ENCODE assay signal across 21 mouse cellular contexts in the genomic region with DNA sequence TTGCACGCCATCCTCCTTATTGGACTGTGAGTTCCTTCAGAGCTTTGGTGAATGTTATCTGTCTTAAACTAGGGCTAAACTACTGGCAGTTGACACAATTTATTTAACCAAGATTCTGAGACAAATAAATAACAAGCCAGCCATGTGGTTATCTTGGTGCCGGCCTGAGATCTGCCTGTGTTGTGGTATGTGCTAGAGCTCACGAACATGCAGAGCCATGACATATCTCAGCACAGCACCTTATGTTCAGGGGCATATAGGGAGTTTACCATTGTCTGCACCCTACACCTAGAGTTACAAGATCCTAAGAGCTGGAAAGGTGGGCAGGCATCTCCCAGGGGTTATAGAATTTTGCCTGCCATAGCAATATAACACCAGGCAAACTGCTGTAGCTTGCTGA. TPM values are rescaled to one million over a fixed set of nuclear protein-coding genes. Genes with fewer than 3 reads are reported as not detected.
DNase-seq lines count a peak whose midpoint lies in the region; ATAC-seq and TF ChIP-seq lines count a peak whose summit lies in the region.
"Had no signal": no experiment of that assay in that cellular context is flagged by ENCODE, and none has a peak within 500 bp of the region (broad histone marks: within the 10 kb centered on the region; RNA-seq: fewer than 3 reads in every experiment).

No protein-coding gene starts in this region.

- TF ChIP-seq EP300 in liver, postnatal 0 days (IDR thresholded peaks at IDR 0.05; ENCODE audit: low read depth): peak; percentile 46; the same call in 1 of the 2 replicates

- ATAC-seq in liver, embryonic 11.5 days (replicated peaks; ENCODE audit: low FRiP score): peak; percentile 66
- peak; percentile 58; the same call in 1 of the 2 replicates for ATAC-seq in liver, embryonic 12.5 days
- ATAC-seq in liver, postnatal 0 days: peak; percentile 38
- ATAC-seq in midbrain, embryonic 13.5 days: no peak
- ATAC-seq in hindbrain, embryonic 16.5 days: no peak
- ATAC-seq: CD4-positive, CD25-positive, alpha-beta regulatory T cell, adult 4 months; forebrain, embryonic 13.5 days; forebrain, postnatal 0 days had no signal

- no peak for DNase-seq in liver, embryonic 11.5 days (ENCODE audit: low spot score)
- DNase-seq in liver: no peak
- DNase-seq in liver, postnatal 0 days: no peak
- no peak for DNase-seq in kidney, postnatal 4 days
- DNase-seq: adrenal gland, adult 8-10 months; B cell, adult 2 months; cerebellum, adult 11-12 months; cerebellum, adult 9-10 months; cerebellum, postnatal 36 days; forebrain, postnatal 0 days; gastrocnemius, postnatal 14 days had no signal

- H3K4me2 ChIP-seq in liver, embryonic 11.5 days: no peak overlapping the region
- H3K4me2 ChIP-seq in liver, embryonic 12.5 days: no peak overlapping the region
- no peak overlapping the region for H3K4me2 ChIP-seq in liver, postnatal 0 days (ENCODE audit: low read depth, low read length)
- no peak overlapping the region for H3K4me2 ChIP-seq in midbrain, embryonic 13.5 days (replicated peaks)
- no peak overlapping the region for H3K4me2 ChIP-seq in hindbrain, embryonic 16.5 days (ENCODE audit: low read length)
- H3K4me2 ChIP-seq: forebrain, embryonic 13.5 days; heart, embryonic 12.5 days; hindbrain, embryonic 14.5 days had no signal

- TF ChIP-seq CTCF in liver, postnatal 0 days (IDR thresholded peaks at IDR 0.05; ENCODE audit: low read depth): no peak

- H3K9ac ChIP-seq in liver, embryonic 11.5 days (ENCODE audit: low read depth, low read length): no peak overlapping the region
- H3K9ac ChIP-seq in liver, embryonic 12.5 days: no peak overlapping the region; the same call in 1 of the 2 replicates
- no peak overlapping the region for H3K9ac ChIP-seq in liver, postnatal 0 days (replicated peaks)
- H3K9ac ChIP-seq in midbrain, embryonic 13.5 days (replicated peaks): no peak overlapping the region
- H3K9ac ChIP-seq in hindbrain, embryonic 16.5 days (ENCODE audit: low read depth, low read length): no peak overlapping the region
- H3K9ac ChIP-seq: forebrain, embryonic 13.5 days; forebrain, postnatal 0 days; heart, embryonic 12.5 days; hindbrain, embryonic 14.5 days had no signal

- no peak overlapping the region for H3K27ac ChIP-seq in liver, embryonic 11.5 days (ENCODE audit: low read depth, low read length)
- H3K27ac ChIP-seq in liver, embryonic 12.5 days: no peak overlapping the region
- H3K27ac ChIP-seq in liver, postnatal 0 days (ENCODE audit: low read depth): no peak overlapping the region
- H3K27ac ChIP-seq in midbrain, embryonic 13.5 days: no peak overlapping the region
- no peak overlapping the region for H3K27ac ChIP-seq in hindbrain, embryonic 16.5 days (ENCODE audit: low read depth, low read length)
- H3K27ac ChIP-seq: embryonic facial prominence, embryonic 10.5 days; forebrain, embryonic 13.5 days; hindbrain, embryonic 10.5 days; hindbrain, embryonic 14.5 days had no signal

- H3K4me3 ChIP-seq in liver, embryonic 11.5 days (ENCODE audit: low read depth, low read length): no peak overlapping the region
- H3K4me3 ChIP-seq in liver, embryonic 12.5 days: no peak overlapping the region
- no peak overlapping the region for H3K4me3 ChIP-seq in liver, postnatal 0 days (ENCODE audit: low read depth, low read length)
- H3K4me3 ChIP-seq in midbrain, embryonic 13.5 days (replicated peaks): no peak overlapping the region
- H3K4me3 ChIP-seq in hindbrain, embryonic 16.5 days (ENCODE audit: low read length): no peak overlapping the region
- H3K4me3 ChIP-seq: embryonic facial prominence, embryonic 10.5 days; forebrain, embryonic 13.5 days; heart, embryonic 12.5 days; hindbrain, embryonic 10.5 days had no signal

- 59% methylated on average over 3 of the region's 3 CpGs for WGBS in liver, embryonic 11.5 days
- WGBS in liver, embryonic 12.5 days (ENCODE audit: insufficient replicate concordance): 34% methylated on average over 3 of the region's 3 CpGs
- 58% methylated on average over 3 of the region's 3 CpGs for WGBS in liver, postnatal 0 days (ENCODE audit: insufficient replicate concordance)
- 94% methylated on average over 3 of the region's 3 CpGs for WGBS in midbrain, embryonic 13.5 days
- WGBS in hindbrain, embryonic 16.5 days: 88% methylated on average over 3 of the region's 3 CpGs

- H3K27me3 ChIP-seq in liver, embryonic 11.5 days (replicated peaks; ENCODE audit: control insufficient read depth, insufficient read depth, low read length): no peaks in the 10 kb centered on the region
- no peaks in the 10 kb centered on the region for H3K27me3 ChIP-seq in liver, embryonic 12.5 days (replicated peaks)
- no peaks in the 10 kb centered on the region for H3K27me3 ChIP-seq in liver, postnatal 0 days (ENCODE audit: insufficient read depth, low read length)
- H3K27me3 ChIP-seq in midbrain, embryonic 13.5 days: no peaks in the 10 kb centered on the region
- no peaks in the 10 kb centered on the region for H3K27me3 ChIP-seq in hindbrain, embryonic 16.5 days (replicated peaks; ENCODE audit: control insufficient read depth, insufficient read depth, low read length)
- H3K27me3 ChIP-seq: forebrain, embryonic 13.5 days; heart, embryonic 12.5 days had no signal

- no peaks in the 10 kb centered on the region for H3K36me3 ChIP-seq in liver, embryonic 11.5 days (ENCODE audit: control insufficient read depth, insufficient read depth, low read length)
- no peaks in the 10 kb centered on the region for H3K36me3 ChIP-seq in liver, embryonic 12.5 days
- no peaks in the 10 kb centered on the region for H3K36me3 ChIP-seq in liver, postnatal 0 days (replicated peaks; ENCODE audit: insufficient read depth, low read length)
- H3K36me3 ChIP-seq in midbrain, embryonic 13.5 days: peaks cover 10% of the 10 kb centered on the region
- no peaks in the 10 kb centered on the region for H3K36me3 ChIP-seq in hindbrain, embryonic 16.5 days (ENCODE audit: control insufficient read depth, insufficient read depth, low read length)
- H3K36me3 ChIP-seq: G1E had no signal

- peaks cover 12% of the 10 kb centered on the region; the same call in 1 of the 2 replicates for H3K4me1 ChIP-seq in liver, embryonic 11.5 days (replicated peaks; ENCODE audit: control insufficient read depth, insufficient read depth, low read length)
- peaks cover 29% of the 10 kb centered on the region for H3K4me1 ChIP-seq in liver, embryonic 12.5 days
- H3K4me1 ChIP-seq in liver, postnatal 0 days (ENCODE audit: insufficient read depth): no peaks in the 10 kb centered on the region
- peaks cover 47% of the 10 kb centered on the region for H3K4me1 ChIP-seq in midbrain, embryonic 13.5 days (replicated peaks)
- peaks cover 18% of the 10 kb centered on the region for H3K4me1 ChIP-seq in hindbrain, embryonic 16.5 days (ENCODE audit: control insufficient read depth, insufficient read depth, low read depth, low read length)

- H3K9me3 ChIP-seq in liver, embryonic 11.5 days (ENCODE audit: control insufficient read depth, low read length): no peaks in the 10 kb centered on the region
- no peaks in the 10 kb centered on the region for H3K9me3 ChIP-seq in liver, embryonic 12.5 days (replicated peaks)
- no peaks in the 10 kb centered on the region for H3K9me3 ChIP-seq in liver, postnatal 0 days (ENCODE audit: low read length)
- no peaks in the 10 kb centered on the region for H3K9me3 ChIP-seq in midbrain, embryonic 13.5 days
- H3K9me3 ChIP-seq in hindbrain, embryonic 16.5 days (ENCODE audit: control insufficient read depth, low read length): no peaks in the 10 kb centered on the region
- H3K9me3 ChIP-seq: embryonic facial prominence, embryonic 10.5 days; forebrain, embryonic 13.5 days; heart, embryonic 12.5 days; hindbrain, embryonic 10.5 days had no signal

RNA-seq across cellular contexts. Expression of gene Evl, which starts 54.9 kb away (rescaled TPM):
- 27.3 and 29.7 TPM in 2 replicates for polyA plus RNA-seq in liver, embryonic 11.5 days (2014; fragmentation: Nextera tagmentation; extraction: Ambion mirVana)
- polyA plus RNA-seq in liver, embryonic 12.5 days (2016; fragmentation: Nextera tagmentation; extraction: Ambion mirVana): 12.9 and 14.7 TPM in 2 replicates
- polyA plus RNA-seq in liver, postnatal 0 days (2015; fragmentation: Nextera tagmentation; extraction: Ambion mirVana): 14.3 and 16.5 TPM in 2 replicates
- 200 and 204 TPM in 2 replicates for polyA plus RNA-seq in midbrain, embryonic 13.5 days (2015; fragmentation: Nextera tagmentation; extraction: Ambion mirVana)
- polyA plus RNA-seq in hindbrain, embryonic 16.5 days (2015; fragmentation: Nextera tagmentation; extraction: Ambion mirVana): 186 and 204 TPM in 2 replicates
- polyA plus RNA-seq: G1E had no signal

Comparison
In these comparisons a context has a peak if more than half of its experiments do, and no peak if none do; other contexts are left out.
1. ATAC-seq: peak in liver, embryonic 11.5 days (single experiment), liver, embryonic 12.5 days (single experiment) and liver, postnatal 0 days (single experiment); none in midbrain, embryonic 13.5 days (single experiment) and hindbrain, embryonic 16.5 days (single experiment).